Mouse (Mus musculus) G1E-ER4 (cell line): Measurements from ENCODE around the gene Mif4gd. TPM values are rescaled to one million over a fixed set of nuclear protein-coding genes. Genes with fewer than 3 reads are reported as not detected.

Source experiments
- GATA1 ChIP-seq: IDR thresholded peaks from one replicate; pipeline ENCODE4 v1.8.0; 2012; ENCODE audit warnings: low read length, inconsistent platforms
- polyA plus RNA-seq: library from polyadenylated mRNA; stranded (reverse); fragments of >175 nt; gene quantifications from 2 replicates; pipeline ENCODE4 v1.2.3, GENCODE M21; 2012

The Mif4gd gene
- polyA plus RNA-seq: 30.0 and 42.5 TPM in 2 replicates

DNA sequence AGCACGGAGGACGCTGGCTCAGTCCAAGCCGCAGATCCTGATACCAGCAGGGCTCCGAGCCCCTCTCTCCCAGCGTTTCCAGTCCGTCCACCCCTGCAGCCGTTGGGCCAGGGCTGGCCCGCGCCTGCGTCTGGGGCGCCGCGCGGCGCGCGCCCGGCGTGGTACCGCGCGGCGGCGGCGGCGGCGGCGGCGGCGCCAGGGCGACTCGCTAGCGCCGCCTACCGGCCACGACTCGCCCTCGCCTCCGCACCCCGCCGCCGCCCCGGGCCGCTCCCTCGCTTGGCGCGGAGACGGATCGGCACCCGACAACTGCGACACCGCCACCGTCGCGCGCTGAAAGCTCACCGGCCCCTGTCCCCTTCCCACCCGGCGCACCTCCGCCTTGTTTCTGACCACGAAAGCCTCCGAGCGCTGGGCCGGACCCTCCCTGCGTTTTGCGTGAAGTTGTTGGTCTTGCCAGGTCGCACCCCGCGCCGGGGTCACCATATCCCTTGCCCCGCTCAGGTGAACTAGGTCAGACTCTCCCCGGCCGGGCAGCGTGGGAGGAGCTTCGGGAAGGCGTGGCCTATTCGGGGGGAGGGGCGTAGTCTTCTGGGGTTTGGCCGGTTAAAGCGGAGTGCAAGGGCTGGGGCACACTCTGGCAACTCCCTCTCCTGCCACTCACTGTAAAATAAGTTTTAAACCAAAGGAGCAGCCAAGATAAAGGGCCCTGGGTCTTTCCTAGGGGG is at the start of gene Mif4gd:
Gene Mif4gd, minus strand, starts transcription at position 560 of the 728 bp plus-strand sequence.
- no peak for TF ChIP-seq GATA1

DNA sequence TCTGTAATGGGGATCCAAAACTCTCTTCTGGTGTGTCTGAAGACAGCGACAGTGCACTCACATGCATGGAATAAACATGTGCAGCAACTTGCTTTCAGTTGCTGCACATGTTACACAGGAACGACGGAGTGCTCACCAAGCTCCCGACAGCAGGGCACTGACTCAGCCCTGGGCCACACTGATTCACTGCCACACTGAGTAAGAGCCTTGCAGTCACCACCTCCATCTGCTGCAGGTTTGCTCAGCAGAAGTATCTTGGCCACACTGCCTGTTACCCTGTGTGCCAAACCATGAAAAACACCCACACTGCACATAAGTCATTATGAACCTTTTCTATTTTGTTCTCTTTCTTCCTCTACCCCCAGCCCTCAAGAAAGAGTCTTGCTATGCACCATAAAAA is 47.6 kb upstream of the Mif4gd start:
- TF ChIP-seq GATA1: no peak

DNA sequence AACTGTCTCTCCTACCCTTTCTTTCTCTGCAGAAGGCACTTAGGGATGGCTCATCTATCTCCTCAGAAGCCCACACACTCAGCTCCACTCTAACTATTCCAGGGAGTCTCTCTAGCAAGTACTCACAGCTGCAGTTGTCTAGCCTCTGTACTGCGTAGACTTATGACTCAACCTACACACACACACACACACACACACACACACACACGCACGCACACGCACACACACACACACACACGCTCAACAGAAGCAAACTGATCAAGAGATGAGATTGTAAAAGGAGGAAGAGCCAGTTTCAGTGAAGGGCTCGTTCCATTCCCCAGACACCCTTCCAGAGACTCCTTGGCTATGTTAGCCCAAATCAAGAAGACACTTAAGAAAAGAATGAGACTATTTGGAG is 45.8 kb upstream of the Mif4gd start:
- no peak for TF ChIP-seq GATA1

DNA sequence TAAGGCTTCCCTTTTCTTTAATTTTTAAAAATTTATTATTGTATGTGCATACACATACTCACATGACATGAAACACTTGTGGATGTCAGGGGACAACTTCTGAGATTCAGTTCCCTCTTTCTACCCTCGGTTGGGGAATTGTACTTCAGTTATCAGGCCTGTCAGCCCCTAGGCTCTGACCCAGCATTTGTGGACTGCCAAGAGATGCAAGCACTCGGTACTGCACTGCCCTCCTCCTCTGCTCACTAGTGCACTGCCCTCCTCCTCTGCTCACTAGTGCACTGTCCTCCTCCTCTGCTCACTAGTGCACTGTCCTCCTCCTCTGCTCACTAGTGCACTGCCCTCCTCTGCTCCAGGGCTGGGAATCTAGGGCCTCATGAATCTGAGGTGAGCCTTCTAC is 41.4 kb upstream of the Mif4gd start:
- no peak for TF ChIP-seq GATA1

DNA sequence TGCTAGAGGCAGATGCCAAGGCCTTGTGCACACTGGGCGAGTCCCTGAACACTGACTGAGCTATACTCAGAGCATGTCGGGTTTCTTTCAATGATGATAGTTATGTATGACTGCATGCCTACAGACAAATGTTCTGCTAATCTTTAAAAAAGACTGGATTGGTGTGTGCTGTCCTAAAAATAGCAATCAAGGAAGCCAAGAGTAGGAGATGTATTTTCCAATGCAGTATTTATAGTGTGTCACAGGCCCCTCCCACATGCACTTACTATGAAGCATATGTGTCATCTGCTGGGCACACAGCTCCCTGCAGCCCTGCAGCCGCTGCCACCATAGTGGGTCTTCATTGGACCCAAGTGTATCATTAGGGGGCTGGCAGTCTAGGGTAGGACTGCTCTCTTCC is 40.4 kb upstream of the Mif4gd start:
- no peak for TF ChIP-seq GATA1

DNA sequence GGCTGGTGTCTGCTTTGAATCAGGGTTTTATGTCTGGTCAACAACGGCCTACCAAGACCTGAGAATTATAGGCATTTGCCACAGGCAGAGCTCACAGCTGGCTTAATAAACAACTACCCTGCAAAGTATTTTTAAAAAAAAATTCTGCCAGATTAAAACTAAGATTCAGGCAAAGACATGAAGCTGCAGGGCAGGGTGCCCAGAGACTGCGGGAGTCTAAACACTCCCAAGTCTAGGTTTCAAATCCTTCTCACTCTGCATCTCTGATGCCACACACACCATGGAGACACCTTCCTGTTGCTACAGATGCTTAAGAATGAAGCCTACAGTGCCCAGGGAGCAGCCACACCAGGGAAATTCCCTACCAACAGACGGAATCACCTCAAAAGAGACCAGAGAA is 38.9 kb upstream of the Mif4gd start:
- TF ChIP-seq GATA1: no peak

DNA sequence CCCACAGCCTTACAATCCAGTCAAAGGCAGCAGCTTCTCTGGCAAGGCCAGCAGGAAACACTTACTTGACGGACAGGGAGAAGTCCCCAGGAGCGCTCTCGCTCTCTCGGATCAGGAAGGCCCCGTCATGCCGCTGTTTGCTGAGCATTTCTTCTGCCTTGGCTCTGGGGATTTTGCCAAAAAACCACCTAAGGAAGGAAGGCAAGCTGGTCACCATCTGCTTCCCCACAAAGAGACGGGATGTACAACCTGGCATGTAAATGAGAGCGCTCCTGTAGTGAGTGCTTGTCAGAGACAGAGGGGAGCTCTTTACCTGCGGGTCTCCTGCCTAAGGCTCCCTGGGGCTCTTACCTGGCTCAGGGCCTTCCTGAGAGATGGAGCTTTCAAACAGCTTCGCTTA is 36.9 kb upstream of the Mif4gd start:
- TF ChIP-seq GATA1: no peak

DNA sequence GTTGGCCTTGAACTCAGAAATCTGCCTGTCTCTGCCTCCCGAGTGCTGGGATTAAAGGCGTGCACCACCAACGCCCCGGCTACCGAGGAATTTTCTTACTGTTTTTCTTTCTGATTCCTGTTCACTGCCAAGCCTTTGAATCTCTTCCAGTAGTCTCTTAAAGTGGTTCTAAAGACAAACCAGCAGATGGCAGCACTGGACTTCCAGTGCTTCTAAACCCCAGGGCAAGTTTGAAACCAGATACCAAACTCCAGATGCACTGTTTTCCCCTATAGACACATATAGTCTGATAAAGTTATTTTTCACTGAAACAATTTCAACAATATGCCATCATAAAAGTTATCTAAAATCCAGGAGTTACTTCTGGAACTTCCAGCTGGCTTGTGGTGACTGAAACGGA is 34.7 kb upstream of the Mif4gd start:
- no peak for TF ChIP-seq GATA1

DNA sequence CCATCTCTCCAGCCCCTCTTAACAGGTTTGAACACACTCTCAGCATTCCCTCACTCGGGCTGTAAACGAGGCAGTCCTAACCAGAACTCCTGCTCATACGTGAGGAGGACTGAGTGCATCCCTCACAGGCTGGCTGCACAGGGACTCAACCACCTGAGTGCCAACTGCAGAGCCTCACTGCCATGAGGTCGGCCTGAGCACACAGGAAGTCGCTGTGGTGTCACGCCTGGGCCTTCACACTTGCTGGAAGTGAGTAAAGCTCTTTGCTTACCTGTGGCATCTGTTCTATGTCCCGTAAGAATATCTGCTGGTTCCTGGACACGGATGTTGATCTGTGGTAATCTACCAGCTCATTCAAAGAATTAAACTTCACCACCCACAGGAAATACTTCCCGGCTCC is 33.7 kb upstream of the Mif4gd start:
- TF ChIP-seq GATA1: no peak

DNA sequence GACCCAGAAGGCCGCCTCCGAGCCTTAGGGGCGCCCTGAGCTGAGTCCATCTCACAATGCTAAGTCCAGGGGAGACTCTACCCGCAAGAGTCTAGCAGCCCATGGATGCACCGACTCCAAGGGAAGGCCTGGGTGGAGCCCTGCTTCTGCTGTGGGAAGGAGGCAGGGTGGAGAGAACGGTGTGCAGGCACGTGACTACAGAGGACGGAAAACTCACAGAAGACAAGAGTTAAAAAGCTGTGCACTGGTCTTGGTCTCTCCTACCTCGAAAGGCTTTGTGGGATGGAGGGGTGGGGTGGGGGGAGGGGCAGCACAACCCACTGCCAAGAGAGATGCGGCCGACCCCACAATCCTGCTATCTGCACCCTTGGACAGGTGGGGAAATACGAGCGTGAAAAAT is 31.5 kb upstream of the Mif4gd start:
- TF ChIP-seq GATA1: no peak

DNA sequence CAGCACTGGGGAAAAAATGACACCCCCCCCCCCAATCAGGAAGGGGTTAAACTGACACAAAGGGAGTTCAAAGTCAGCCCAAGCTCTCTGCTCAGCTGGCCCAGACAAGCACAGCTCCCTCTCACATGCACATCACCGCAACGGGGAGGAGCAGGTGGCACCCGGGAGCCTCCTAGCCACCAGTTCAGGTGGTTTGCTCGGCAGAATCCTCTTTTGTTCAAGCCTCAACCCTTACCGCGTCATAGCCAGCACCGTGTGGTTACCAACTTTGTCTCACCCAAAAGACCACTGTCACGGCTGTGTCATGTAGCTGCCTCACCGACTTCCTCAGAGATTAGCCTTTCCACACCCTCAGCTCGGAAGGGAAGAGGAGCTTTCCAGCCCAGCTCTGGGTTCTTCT is 30.5 kb upstream of the Mif4gd start:
- TF ChIP-seq GATA1: no peak

DNA sequence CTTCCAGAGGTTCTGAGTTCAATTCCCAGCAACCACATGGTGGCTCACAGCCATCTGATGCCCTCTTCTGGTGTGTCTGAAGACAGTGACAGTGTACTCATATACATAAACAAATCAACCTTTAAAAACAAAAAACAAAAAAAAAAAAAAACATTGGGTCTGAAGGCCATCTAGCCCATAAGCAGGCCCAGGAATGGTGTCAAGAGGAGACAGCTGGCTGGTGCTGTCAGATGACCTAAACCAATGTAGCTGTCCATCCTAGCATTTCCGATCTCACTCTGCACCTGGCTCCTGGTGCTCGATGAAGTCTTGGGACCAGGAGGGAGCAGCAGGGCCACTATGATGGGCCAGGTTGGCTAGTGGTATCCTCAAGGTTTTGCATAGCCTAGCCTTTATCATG is 29.9 kb upstream of the Mif4gd start:
- TF ChIP-seq GATA1: no peak

DNA sequence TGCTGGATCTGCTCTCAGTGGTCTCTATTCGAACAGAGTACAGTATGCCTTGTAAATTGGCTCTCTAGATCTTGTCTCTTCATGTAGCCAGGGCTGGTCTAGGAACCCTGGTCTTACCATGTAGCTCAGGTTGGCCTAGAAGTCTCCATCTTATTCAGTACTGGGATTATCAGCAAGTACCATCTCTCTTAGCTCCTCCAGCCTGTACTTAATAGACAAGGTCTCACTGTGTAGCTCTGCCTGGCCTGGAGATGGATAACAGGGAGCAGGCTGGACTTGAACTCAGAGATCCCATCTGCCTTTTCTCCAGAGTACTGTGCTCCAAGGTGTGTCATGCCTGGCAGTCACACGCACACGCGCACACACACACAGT is 28.9 kb upstream of the Mif4gd start:
- no peak for TF ChIP-seq GATA1

DNA sequence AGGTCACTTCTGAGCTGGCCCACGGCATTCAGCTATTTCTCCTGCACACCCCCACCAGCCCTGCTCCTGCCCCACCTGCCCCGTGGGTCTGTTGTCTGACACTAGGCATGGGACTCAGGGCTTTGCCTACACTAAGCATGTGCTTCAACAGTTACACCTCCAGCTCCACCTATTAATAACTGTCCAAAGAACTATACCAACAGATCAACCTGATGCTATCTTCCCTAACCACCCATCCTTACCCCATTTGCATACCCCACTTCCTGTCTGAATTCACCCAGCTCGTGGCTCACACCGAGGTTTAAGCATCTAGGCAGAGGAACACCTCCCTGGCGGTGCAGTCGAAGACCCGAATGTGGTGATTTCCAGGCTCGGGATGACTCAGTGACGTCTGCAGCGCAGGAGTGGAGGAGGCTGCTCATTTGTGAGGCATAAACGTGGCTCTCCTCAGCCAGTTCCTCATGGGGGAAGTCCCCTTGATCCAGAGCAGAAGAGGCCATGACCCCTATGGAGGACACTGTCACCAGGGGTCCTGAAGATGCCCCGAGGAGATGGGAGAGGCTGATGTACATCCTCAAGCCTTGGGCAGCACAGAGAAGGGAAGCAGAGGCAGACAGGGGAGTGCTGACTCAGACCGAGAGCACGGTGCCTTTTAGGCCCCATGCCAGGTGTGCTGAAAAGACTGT is 28.4 kb upstream of the Mif4gd start:
- TF ChIP-seq GATA1: no peak

DNA sequence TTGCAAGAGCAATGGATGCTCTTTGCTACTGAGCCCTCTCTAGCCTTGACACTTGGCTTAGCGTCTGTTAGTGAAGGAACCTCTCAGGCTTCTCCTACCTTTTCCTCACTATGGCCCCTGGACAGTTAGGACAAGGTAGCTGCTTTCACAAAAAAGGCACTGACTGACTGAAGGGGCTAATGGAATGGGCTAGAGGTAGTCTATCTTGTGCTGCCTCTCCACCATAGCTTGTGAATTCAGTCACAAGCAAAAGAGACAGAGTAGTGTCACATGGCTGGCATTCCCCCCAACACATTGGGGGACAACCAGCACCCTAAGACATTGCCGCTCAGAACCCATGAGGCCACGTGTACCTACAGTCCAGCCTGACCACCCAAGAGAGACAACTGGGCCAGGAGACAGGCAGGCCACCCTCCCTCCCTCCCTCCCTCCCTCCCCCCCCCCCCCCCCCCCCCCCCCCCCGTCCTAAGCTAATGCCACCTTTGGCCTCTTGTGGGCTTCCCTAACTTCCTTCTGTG is 27.6 kb upstream of the Mif4gd start:
- no peak for TF ChIP-seq GATA1

DNA sequence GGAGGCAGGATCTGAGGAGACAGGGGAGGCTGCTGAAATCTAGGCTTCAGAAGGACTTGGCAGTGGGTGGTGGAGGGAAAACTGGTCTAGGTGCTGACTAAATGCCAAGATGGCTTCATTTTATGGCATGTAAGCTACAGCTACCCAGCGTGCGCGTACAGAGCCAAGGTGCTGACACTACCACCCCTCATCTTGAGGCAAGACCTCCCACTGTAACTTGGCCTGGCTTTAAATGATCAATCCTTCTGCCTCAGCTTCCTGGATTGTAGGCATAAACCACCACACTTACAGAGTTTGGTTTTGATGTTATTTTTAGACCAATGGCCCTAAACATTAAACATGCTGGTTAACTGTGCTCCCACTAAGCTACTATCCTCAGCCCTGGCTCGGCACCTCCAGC is 26.8 kb upstream of the Mif4gd start:
- no peak for TF ChIP-seq GATA1
